ENCODE assay signal across 8 mouse cellular contexts in the genomic region with DNA sequence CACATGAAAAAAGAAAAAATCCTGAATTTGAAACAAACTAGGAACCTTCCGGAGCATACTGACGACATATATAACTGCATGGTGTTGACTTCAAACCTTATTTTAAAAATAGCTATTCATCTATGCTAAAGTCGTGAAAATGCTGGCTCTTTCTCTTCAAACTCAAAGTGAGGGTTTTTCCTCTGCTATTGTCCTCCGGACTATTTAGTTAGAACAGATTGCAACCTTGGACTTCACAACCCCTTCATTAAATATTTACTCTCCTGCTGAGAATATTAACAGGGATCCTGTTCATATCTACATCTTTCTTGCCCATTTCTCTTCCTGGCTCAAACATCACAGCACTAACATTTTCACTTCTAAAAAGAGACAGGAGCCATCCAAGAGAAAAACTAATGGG.
DNase-seq lines count a peak whose midpoint lies in the region; ATAC-seq and TF ChIP-seq lines count a peak whose summit lies in the region.

No protein-coding gene starts in this region.

- H3K4me3 ChIP-seq in left cerebral cortex, adult 2 months: peak overlapping the region; percentile 90
- peak overlapping the region; percentile 65 for H3K4me3 ChIP-seq in embryonic facial prominence, embryonic 13.5 days
- peak overlapping the region; percentile 70 for H3K4me3 ChIP-seq in intestine, embryonic 14.5 days (ENCODE audit: low read depth, low read length)
- peak overlapping the region; percentile 55 for H3K4me3 ChIP-seq in myocyte

- 3% methylated on average over 4 of the region's 4 CpGs for WGBS in embryonic facial prominence, embryonic 13.5 days
- under 1% methylated on average over 4 of the region's 4 CpGs for WGBS in intestine, embryonic 14.5 days

- H3K36me3 ChIP-seq in embryonic facial prominence, embryonic 13.5 days: no peaks in the 10 kb centered on the region
- H3K36me3 ChIP-seq in intestine, embryonic 14.5 days (ENCODE audit: control insufficient read depth, insufficient read depth, low read length): no peaks in the 10 kb centered on the region
- no peaks in the 10 kb centered on the region for H3K36me3 ChIP-seq in myocyte (ENCODE audit: control insufficient read depth, insufficient read depth)

- H3K27ac ChIP-seq in left cerebral cortex, adult 2 months: no peak overlapping the region
- H3K27ac ChIP-seq in embryonic facial prominence, embryonic 13.5 days: no peak overlapping the region
- H3K27ac ChIP-seq in intestine, embryonic 14.5 days (ENCODE audit: low read depth): peak overlapping the region; percentile 82

- no peaks in the 10 kb centered on the region for H3K79me2 ChIP-seq in myocyte (ENCODE audit: control insufficient read depth, insufficient read depth)

- peak overlapping the region; percentile 69 for H3K9ac ChIP-seq in embryonic facial prominence, embryonic 13.5 days
- peak overlapping the region; percentile 66 for H3K9ac ChIP-seq in intestine, embryonic 14.5 days (ENCODE audit: low read length)

- no peak for TF ChIP-seq CTCF in left cerebral cortex, adult 2 months (IDR thresholded peaks at IDR 0.05)

- no peak overlapping the region for H3ac ChIP-seq in myocyte (ENCODE audit: control insufficient read depth, insufficient read length)

- H3K4me1 ChIP-seq in embryonic facial prominence, embryonic 13.5 days: no peaks in the 10 kb centered on the region
- no peaks in the 10 kb centered on the region for H3K4me1 ChIP-seq in intestine, embryonic 14.5 days (replicated peaks; ENCODE audit: control insufficient read depth, insufficient read depth, low read length)

- H3K27me3 ChIP-seq in embryonic facial prominence, embryonic 13.5 days: peaks cover 10% of the 10 kb centered on the region
- no peaks in the 10 kb centered on the region for H3K27me3 ChIP-seq in intestine, embryonic 14.5 days (replicated peaks; ENCODE audit: control insufficient read depth, insufficient read depth, low read length)
- no peaks in the 10 kb centered on the region for H3K27me3 ChIP-seq in myocyte (ENCODE audit: control insufficient read depth, insufficient read depth, insufficient read length)

- H3K9me3 ChIP-seq in embryonic facial prominence, embryonic 13.5 days: no peaks in the 10 kb centered on the region
- H3K9me3 ChIP-seq in intestine, embryonic 14.5 days (ENCODE audit: control insufficient read depth, low read length): no peaks in the 10 kb centered on the region

- no peak for ATAC-seq in embryonic facial prominence, embryonic 13.5 days (ENCODE audit: insufficient number of reproducible peaks, insufficient read depth, low FRiP score, low TSS enrichment, low read depth)
- no peak for ATAC-seq in intestine, embryonic 14.5 days (replicated peaks; ENCODE audit: low FRiP score, low TSS enrichment, low read depth)
- no peak for ATAC-seq in megakaryocyte-erythroid progenitor cell, adult 5-6 weeks (replicated peaks; ENCODE audit: low FRiP score, low TSS enrichment, poor library complexity, severe bottlenecking)

- intact Hi-C loops in left cerebral cortex, adult 2 months (cut with DNase I): loop anchor here (5.0 kb wide), 1 partner anchor 89 kb away; a partner anchor contains a TSS
- intact Hi-C loops in left cerebral cortex, postnatal 36 days (cut with DNase I): loop anchor here (5.0 to 10.0 kb wide), 2 partner anchors 84 to 193 kb away; a partner anchor contains a TSS
- intact Hi-C loops in left cerebral cortex, postnatal 10 days (cut with DNase I): loop anchor here (5.0 to 10.0 kb wide), 2 partner anchors 89 to 687 kb away; a partner anchor contains a TSS

- DNase-seq in left cerebral cortex, adult 2 months (ENCODE audit: extremely low spot score in 1 of 2, low spot score in 2 of 2): no peak
- no peak for DNase-seq in left cerebral cortex, postnatal 36 days (ENCODE audit: low spot score in 2 of 2)
- no peak for DNase-seq in intestine, embryonic 14.5 days (ENCODE audit: low spot score)
- DNase-seq in left cerebral cortex, postnatal 10 days (ENCODE audit: extremely low spot score in 1 of 2, low spot score in 2 of 2): no peak
- DNase-seq in urinary bladder, postnatal 10 days (ENCODE audit: low spot score): no peak

- no peak for TF ChIP-seq POLR2A in myocyte (IDR thresholded peaks at IDR 0.05; ENCODE audit: insufficient read length, low read depth)

- H3K4me2 ChIP-seq in embryonic facial prominence, embryonic 13.5 days: peak overlapping the region; percentile 68
- H3K4me2 ChIP-seq in intestine, embryonic 14.5 days (ENCODE audit: low read length): peak overlapping the region; percentile 78
- H3K4me2 ChIP-seq in myocyte (ENCODE audit: low read depth): peak overlapping the region; percentile 62

TF ChIP-seq in myocyte, 11 proteins besides CTCF, POLR2A, EP300 and RAD21:
- TF ChIP-seq POLR2AphosphoS2 (IDR thresholded peaks at IDR 0.05; ENCODE audit: insufficient read length, low read depth) (no peak), MAX (IDR thresholded peaks at IDR 0.05; ENCODE audit: low read depth) (no peak), USF1 (IDR thresholded peaks at IDR 0.05; ENCODE audit: low read depth) (no peak), CEBPB (IDR thresholded peaks at IDR 0.05; ENCODE audit: insufficient read depth, poor library complexity, severe bottlenecking) (no peak), SRF (IDR thresholded peaks at IDR 0.05; ENCODE audit: control insufficient read depth, insufficient read length, low read depth) (no peak)
